Mouse (Mus musculus) bone marrow macrophage, adult 2 months (primary cell): ENCODE measurements at regions not wholly inside any gene's neighbourhood (a gene's known extent, or its start where the extent isn't known, plus 50 kb on each side); places are given as distances from the start of the nearest gene placed in this dataset.

Experiments used
- CTCF ChIP-seq: IDR thresholded peaks from 2 replicates; pipeline ENCODE4 v1.5.1; 2012; ENCODE audit warnings: low read depth, mild to moderate bottlenecking, low read length, moderate library complexity
- POLR2A ChIP-seq: IDR thresholded peaks from 2 replicates; pipeline ENCODE4 v1.6.1; 2012; ENCODE audit warnings: mild to moderate bottlenecking, low read depth, low read length, borderline replicate concordance

GRCm38 (mm10) chr17:63685956-63686355 lies 176.9 kb upstream of the Fer start:
- no peak for TF ChIP-seq CTCF
- no peak for TF ChIP-seq POLR2A
